8 mouse cellular contexts compared by ENCODE assay signal in the genomic region with DNA sequence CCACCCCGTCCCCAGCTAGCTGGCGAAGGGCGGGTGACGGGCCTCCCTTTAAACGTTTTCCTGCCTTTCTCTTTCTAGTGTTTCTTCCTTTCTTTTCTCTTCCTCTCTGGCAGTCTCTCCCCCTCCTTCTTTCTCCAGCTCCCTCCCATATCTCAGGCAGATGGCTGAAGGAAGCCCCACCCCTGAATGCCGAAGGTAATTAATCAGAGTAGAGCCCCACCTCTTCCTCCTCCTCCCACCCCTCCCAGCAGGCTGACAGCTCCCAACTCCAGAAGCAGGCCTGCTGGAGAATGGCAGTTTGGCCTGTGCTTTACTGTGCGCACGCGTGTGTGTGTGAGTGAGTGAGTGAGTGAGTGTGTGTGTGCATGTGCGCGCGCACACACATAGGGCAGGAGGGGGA.
DNase-seq lines count a peak whose midpoint lies in the region; ATAC-seq and TF ChIP-seq lines count a peak whose summit lies in the region.

No protein-coding gene starts in this region.

- peak; percentile 41 for TF ChIP-seq CTCF in intestine, postnatal 0 days (IDR thresholded peaks at IDR 0.05; ENCODE audit: low read depth)

- no peaks in the 10 kb centered on the region for H3K27me3 ChIP-seq in intestine, postnatal 0 days (replicated peaks; ENCODE audit: control insufficient read depth, insufficient read depth, low read length)
- no peaks in the 10 kb centered on the region for H3K27me3 ChIP-seq in midbrain, embryonic 11.5 days (ENCODE audit: control insufficient read depth, insufficient read depth, low read length)
- H3K27me3 ChIP-seq in stomach, embryonic 15.5 days (replicated peaks): no peaks in the 10 kb centered on the region

- peak; percentile 87 for ATAC-seq in intestine, postnatal 0 days
- peak; percentile 89 for ATAC-seq in midbrain, embryonic 11.5 days (ENCODE audit: low FRiP score)
- ATAC-seq in stomach, embryonic 15.5 days (ENCODE audit: insufficient read depth, low FRiP score, low read depth): peak; percentile 89

- H3K27ac ChIP-seq in intestine, postnatal 0 days (ENCODE audit: low read depth, low read length): peak overlapping the region; percentile 68
- H3K27ac ChIP-seq in midbrain, embryonic 11.5 days (ENCODE audit: low read depth, low read length): peak overlapping the region; percentile 81
- peak overlapping the region; percentile 97 for H3K27ac ChIP-seq in stomach, embryonic 15.5 days

- no peaks in the 10 kb centered on the region for H3K36me3 ChIP-seq in intestine, postnatal 0 days (ENCODE audit: control insufficient read depth, insufficient read depth)
- no peaks in the 10 kb centered on the region for H3K36me3 ChIP-seq in midbrain, embryonic 11.5 days (ENCODE audit: control insufficient read depth, insufficient read depth, low read length)
- no peaks in the 10 kb centered on the region for H3K36me3 ChIP-seq in stomach, embryonic 15.5 days

- intact Hi-C loops in left cerebral cortex, postnatal 36 days (cut with DNase I): loop anchor here (5.0 kb wide), 3 partner anchors 39 to 61 kb away; no protein-coding TSS in a partner anchor

- H3K4me1 ChIP-seq in intestine, postnatal 0 days (replicated peaks; ENCODE audit: control insufficient read depth, insufficient read depth, low read length): 0 out of 2 replicates have a peak, but pooled peaks cover 5% of the 10 kb centered on the region
- peaks cover 28% of the 10 kb centered on the region for H3K4me1 ChIP-seq in midbrain, embryonic 11.5 days (ENCODE audit: control insufficient read depth, insufficient read depth, low read length)
- peaks cover 45% of the 10 kb centered on the region for H3K4me1 ChIP-seq in stomach, embryonic 15.5 days

- WGBS in intestine, postnatal 0 days: 1% methylated on average over 12 of the region's 12 CpGs
- 1% methylated on average over 12 of the region's 12 CpGs for WGBS in midbrain, embryonic 11.5 days
- under 1% methylated on average over 12 of the region's 12 CpGs for WGBS in stomach, embryonic 15.5 days

- peak; percentile 43 for DNase-seq in layer of hippocampus, adult 11-12 months (ENCODE audit: low spot score)
- DNase-seq in layer of hippocampus, adult 9-10 months (ENCODE audit: low spot score): no peak
- DNase-seq in embryo, embryonic 10.5 days (ENCODE audit: low spot score): peak; percentile 94
- peak; percentile 41 to 72 for DNase-seq in gastrocnemius, postnatal 4 days (ENCODE audit: low spot score in 2 of 2)
- peak; percentile 69 to 76 for DNase-seq in left cerebral cortex, postnatal 36 days (ENCODE audit: low spot score in 2 of 2)
- DNase-seq in midbrain, embryonic 11.5 days (ENCODE audit: low spot score, missing footprints): no peak

- H3K9me3 ChIP-seq in intestine, postnatal 0 days (ENCODE audit: control insufficient read depth): no peaks in the 10 kb centered on the region
- H3K9me3 ChIP-seq in midbrain, embryonic 11.5 days (ENCODE audit: control insufficient read depth, low read length): no peaks in the 10 kb centered on the region
- no peaks in the 10 kb centered on the region for H3K9me3 ChIP-seq in stomach, embryonic 15.5 days

- H3K9ac ChIP-seq in intestine, postnatal 0 days (ENCODE audit: low read depth, low read length): peak overlapping the region; percentile 43; the same call in 1 of the 2 replicates
- peak overlapping the region; percentile 76 for H3K9ac ChIP-seq in midbrain, embryonic 11.5 days (ENCODE audit: low read length)
- peak overlapping the region; percentile 50 for H3K9ac ChIP-seq in stomach, embryonic 15.5 days

- peak overlapping the region; percentile 50 for H3K4me3 ChIP-seq in intestine, postnatal 0 days (ENCODE audit: low read depth, low read length)
- H3K4me3 ChIP-seq in midbrain, embryonic 11.5 days (ENCODE audit: low read depth, low read length): peak overlapping the region; percentile 53
- peak overlapping the region; percentile 62 for H3K4me3 ChIP-seq in stomach, embryonic 15.5 days (replicated peaks)

- peak overlapping the region; percentile 71 for H3K4me2 ChIP-seq in intestine, postnatal 0 days (replicated peaks; ENCODE audit: low read depth)
- peak overlapping the region; percentile 60 for H3K4me2 ChIP-seq in midbrain, embryonic 11.5 days
- peak overlapping the region; percentile 49 for H3K4me2 ChIP-seq in stomach, embryonic 15.5 days

Comparison
In these comparisons a context has a peak if more than half of its experiments do, and no peak if none do; other contexts are left out.
1. DNase-seq: peak in layer of hippocampus, adult 11-12 months (single experiment), embryo, embryonic 10.5 days (single experiment), gastrocnemius, postnatal 4 days (2 of 2) and left cerebral cortex, postnatal 36 days (2 of 2); none in layer of hippocampus, adult 9-10 months (single experiment) and midbrain, embryonic 11.5 days (single experiment).
2. Peak in every context shown above with its lines, with median percentiles within 50 percentile points of each other: ATAC-seq, H3K27ac ChIP-seq, H3K4me2 ChIP-seq, H3K4me3 ChIP-seq and H3K9ac ChIP-seq.